Mouse (Mus musculus) CH12.LX (cell line): ENCODE measurements at regions not wholly inside any gene's neighbourhood (a gene's known extent, or its start where the extent isn't known, plus 50 kb on each side); places are given as distances from the start of the nearest gene placed in this dataset.

Experiments used
- DNase-seq: peaks from one replicate; pipeline ENCODE4 v3.0.0-alpha.2; 2013; ENCODE audit errors: extremely low read depth
- H3K27ac ChIP-seq: 2 replicates; pipeline ENCODE4 v1.5.1; 2012; ENCODE audit warnings: low read depth, mild to moderate bottlenecking, control low read depth, moderate library complexity; ENCODE audit not compliant: insufficient read depth
- H3K27me3 ChIP-seq: replicated peaks from 2 replicates; pipeline ENCODE3; 2012; ENCODE audit warnings: inconsistent platforms
- H3K36me3 ChIP-seq, 2 experiments: replicated peaks in 1 of 2; 2 replicates each; pipeline versions ENCODE3 to v1.6.1; 2012; ENCODE audit warnings: inconsistent platforms in 1 of 2, low read length in 1 of 2, mild to moderate bottlenecking in 1 of 2, mixed read lengths in 1 of 2, moderate library complexity in 1 of 2; ENCODE audit not compliant: control insufficient read depth in 1 of 2, insufficient read depth in 1 of 2
- H3K4me1 ChIP-seq, 2 experiments: 2 replicates each; pipeline ENCODE4 v1.6.1; 2012; ENCODE audit warnings: inconsistent platforms in 1 of 2, moderate library complexity in 1 of 2; ENCODE audit not compliant: insufficient read depth in 2 of 2, control insufficient read depth in 1 of 2
- H3K4me2 ChIP-seq: 2 replicates; pipeline ENCODE4 v1.6.1; 2012; ENCODE audit warnings: low read depth, mild to moderate bottlenecking, control low read depth; ENCODE audit not compliant: poor library complexity, insufficient read depth, severe bottlenecking
- H3K4me3 ChIP-seq, 3 experiments: fragments of 150-350 bp in 1 of 3; sonication (generic) in 1 of 3; replicated peaks in 1 of 3; 2 replicates each; pipeline versions ENCODE3 to v1.5.1; 2011 to 2012; ENCODE audit warnings: low read depth in 2 of 3, low read length in 2 of 3, mild to moderate bottlenecking in 2 of 3, moderate library complexity in 2 of 3, control low read depth in 1 of 3, improper control_type of control experiment in 1 of 3, inconsistent platforms in 1 of 3, mixed read lengths in 1 of 3; ENCODE audit not compliant: poor library complexity in 1 of 3
- H3K79me2 ChIP-seq: replicated peaks from 2 replicates; pipeline ENCODE4 v1.6.1; 2012; ENCODE audit warnings: mild to moderate bottlenecking, moderate library complexity; ENCODE audit not compliant: control insufficient read depth, poor library complexity, insufficient read depth, severe bottlenecking; ENCODE audit errors: extremely low read depth
- H3K9ac ChIP-seq: 2 replicates; pipeline ENCODE4 v1.6.1; 2012; ENCODE audit warnings: low read depth, mild to moderate bottlenecking, control low read depth, moderate library complexity; ENCODE audit not compliant: insufficient read depth
- H3K9me3 ChIP-seq: replicated peaks from 2 replicates; pipeline ENCODE3; 2012; ENCODE audit warnings: low read length, inconsistent platforms, mixed read lengths
- BHLHE40 ChIP-seq: IDR thresholded peaks from 2 replicates; pipeline ENCODE4 v1.6.1; 2011; ENCODE audit warnings: mild to moderate bottlenecking, low read depth, low read length, improper control_type of control experiment
- CTCF ChIP-seq, 2 experiments: IDR thresholded peaks in 1 of 2; conservative IDR thresholded peaks in 1 of 2; 2 replicates each; pipeline ENCODE4 v1.5.1; 2011 to 2012; ENCODE audit warnings: low read depth in 2 of 2, low read length in 2 of 2, improper control_type of control experiment in 1 of 2, inconsistent platforms in 1 of 2, mild to moderate bottlenecking in 1 of 2, moderate library complexity in 1 of 2
- ELF1 ChIP-seq: IDR thresholded peaks from 2 replicates; pipeline ENCODE4 v1.6.1; 2014; ENCODE audit warnings: low read depth, mild to moderate bottlenecking, inconsistent platforms, low read length, improper control_type of control experiment
- GABPA ChIP-seq: IDR thresholded peaks from 2 replicates; pipeline ENCODE4 v1.6.1; 2012; ENCODE audit warnings: low read depth, low read length, improper control_type of control experiment, inconsistent platforms; ENCODE audit not compliant: insufficient replicate concordance
- HCFC1 ChIP-seq: IDR thresholded peaks from 2 replicates; pipeline ENCODE4 v1.6.1; 2012; ENCODE audit warnings: low read depth, mild to moderate bottlenecking, inconsistent platforms, low read length, improper control_type of control experiment
- IRF4 ChIP-seq: IDR thresholded peaks from 2 replicates; pipeline ENCODE4 v1.6.1; 2014; ENCODE audit warnings: low read depth, mild to moderate bottlenecking, inconsistent platforms, low read length, improper control_type of control experiment
- JUN ChIP-seq: IDR thresholded peaks from 2 replicates; pipeline ENCODE4 v1.6.1; 2011; ENCODE audit warnings: low read depth, mild to moderate bottlenecking, low read length, improper control_type of control experiment, moderate library complexity; ENCODE audit not compliant: insufficient read depth
- MAZ ChIP-seq: IDR thresholded peaks from 2 replicates; pipeline ENCODE4 v1.6.1; 2012; ENCODE audit warnings: low read depth, mild to moderate bottlenecking, inconsistent platforms, low read length, improper control_type of control experiment, moderate library complexity
- MXI1 ChIP-seq: IDR thresholded peaks from 2 replicates; pipeline ENCODE4 v1.6.1; 2011; ENCODE audit warnings: mild to moderate bottlenecking, low read depth, low read length, improper control_type of control experiment
- MYC ChIP-seq: IDR thresholded peaks from 2 replicates; pipeline ENCODE4 v1.6.1; 2011; ENCODE audit warnings: low read depth, mild to moderate bottlenecking, improper control_type of control experiment, low read length
- NELFE ChIP-seq: IDR thresholded peaks from 2 replicates; pipeline ENCODE4 v1.6.1; 2011; ENCODE audit warnings: low read depth, low read length, improper control_type of control experiment
- NRF1 ChIP-seq: IDR thresholded peaks from 2 replicates; pipeline ENCODE4 v1.6.1; 2014; ENCODE audit warnings: low read depth, mild to moderate bottlenecking, inconsistent platforms, low read length, improper control_type of control experiment, moderate library complexity
- POLR2AphosphoS2 ChIP-seq: IDR thresholded peaks from 2 replicates; pipeline ENCODE4 v1.6.1; 2011; ENCODE audit warnings: low read depth, low read length, improper control_type of control experiment
- TBP ChIP-seq: conservative IDR thresholded peaks from 2 replicates; pipeline ENCODE4 v1.6.1; 2011; ENCODE audit warnings: low read depth, low read length, improper control_type of control experiment
- ZC3H11A ChIP-seq: IDR thresholded peaks from 2 replicates; pipeline ENCODE4 v1.6.1; 2012; ENCODE audit warnings: low read depth, mild to moderate bottlenecking, inconsistent platforms, low read length, improper control_type of control experiment
- ZKSCAN1 ChIP-seq: IDR thresholded peaks from 2 replicates; pipeline ENCODE4 v1.6.1; 2012; ENCODE audit warnings: low read depth, inconsistent platforms, low read length, improper control_type of control experiment, borderline replicate concordance
- ZMIZ1 ChIP-seq: IDR thresholded peaks from 2 replicates; pipeline ENCODE4 v1.6.1; 2012; ENCODE audit warnings: low read depth, mild to moderate bottlenecking, inconsistent platforms, low read length, improper control_type of control experiment
- dilution Hi-C: fragments of 300-500 bp; cut with MboI; formaldehyde crosslinking; loops from 2 replicates; pipeline ENCODE4 v1.14.3; 2020; ENCODE audit warnings: low sequenced_read_pairs; ENCODE audit not compliant: extremely low pct_unique_long_range_greater_than_20kb, extremely low pct_ligation_motif_present
- in situ Hi-C: fragments of 300-500 bp; cut with MboI; formaldehyde crosslinking; loops from 3 replicates; pipeline ENCODE4 v1.14.3; 2019; ENCODE audit warnings: low sequenced_read_pairs, low pct_ligation_motif_present, low pct_unique_long_range_greater_than_20kb, mixed read lengths

DNA sequence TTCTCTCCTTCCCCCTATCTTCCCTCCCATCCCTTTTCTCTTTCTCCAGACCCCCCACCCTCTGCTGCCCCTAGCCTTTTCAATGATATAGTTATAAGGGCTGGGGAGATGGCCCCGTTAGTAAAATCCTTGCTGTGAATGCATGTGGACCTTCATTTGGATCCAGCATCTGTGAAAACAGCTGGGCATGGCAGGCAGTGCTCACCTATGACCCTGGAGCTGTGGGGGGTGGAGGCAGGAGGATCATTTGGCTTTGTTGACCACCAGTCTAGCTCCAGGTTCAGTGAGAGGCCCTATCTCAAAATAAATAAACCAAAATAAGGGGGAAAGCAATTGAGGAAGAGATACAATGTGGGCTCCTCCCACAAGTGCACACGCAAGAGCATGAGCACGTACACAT is 105.3 kb upstream of the S1pr3 start:
- Histone ChIP-seq H3K4me2 (no peak overlapping the region), H3K36me3 (no peaks in the 10 kb centered on the region), H3K27ac (no peak overlapping the region), H3K4me3 (no peak overlapping the region), H3K79me2 (no peaks in the 10 kb centered on the region), H3K27me3 (no peaks in the 10 kb centered on the region), H3K4me1 (peaks cover 0 to 14% of the 10 kb centered on the region in 2 experiments; a peak in 2 of 4 replicates), H3K9ac (no peak overlapping the region), H3K9me3 (no peaks in the 10 kb centered on the region)
- TF ChIP-seq MYC, result no peak
- TF ChIP-seq NRF1, result no peak
- TF ChIP-seq GABPA, result no peak
- TF ChIP-seq ZMIZ1, result no peak
- TF ChIP-seq CTCF (conservative IDR thresholded peaks at IDR 0.05 in 1 of 2, IDR thresholded peaks at IDR 0.05 in 1 of 2; ENCODE audit: low read depth in 2 of 2, low read length in 2 of 2), result no peak
- no peak for TF ChIP-seq ELF1
- no peak for TF ChIP-seq TBP
- no peak for TF ChIP-seq HCFC1
- TF ChIP-seq ZC3H11A, result no peak
- no peak for TF ChIP-seq ZKSCAN1
- no peak for TF ChIP-seq POLR2AphosphoS2
- no peak for TF ChIP-seq JUN
- no peak for TF ChIP-seq NELFE
- no peak for TF ChIP-seq BHLHE40
- no peak for TF ChIP-seq MXI1
- no peak for TF ChIP-seq IRF4
- no peak for DNase-seq
- in situ Hi-C loops, result loop anchor here (25.0 kb wide), 1 partner anchor 366 kb away; no protein-coding TSS in a partner anchor
- dilution Hi-C loops, result no loop called here

DNA sequence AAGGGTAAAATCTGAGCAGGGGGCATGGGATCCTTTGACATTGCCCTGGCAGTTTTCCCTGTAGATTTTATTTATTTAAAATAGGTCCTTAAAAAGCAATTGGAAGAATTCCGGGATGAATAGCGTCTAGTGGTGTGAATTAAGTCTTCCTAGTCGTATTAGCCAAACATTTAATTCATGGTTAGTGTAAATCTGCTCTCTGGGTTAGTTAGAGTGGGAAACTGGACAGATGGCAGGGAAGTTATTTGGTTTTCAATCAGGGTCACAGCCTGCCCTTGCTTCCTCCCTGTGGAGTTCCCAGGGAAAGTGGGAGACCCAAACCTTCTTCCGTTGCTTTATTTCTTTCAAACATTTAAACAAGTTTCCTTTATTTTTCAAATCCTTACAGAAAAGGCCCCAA is 103.8 kb upstream of the S1pr3 start:
- Histone ChIP-seq H3K4me3 (no peak overlapping the region), H3K4me1 (peaks cover 0 to 14% of the 10 kb centered on the region in 2 experiments; a peak in 2 of 4 replicates), H3K27ac (no peak overlapping the region), H3K27me3 (no peaks in the 10 kb centered on the region), H3K79me2 (no peaks in the 10 kb centered on the region), H3K4me2 (no peak overlapping the region), H3K9me3 (no peaks in the 10 kb centered on the region), H3K9ac (no peak overlapping the region), H3K36me3 (no peaks in the 10 kb centered on the region)
- in situ Hi-C loops (loop anchor here (25.0 kb wide), 1 partner anchor 367 kb away; no protein-coding TSS in a partner anchor), dilution Hi-C loops (no loop called here)
- TF ChIP-seq MAZ, result no peak
- no peak for DNase-seq
